Mouse (Mus musculus): Measurements from ENCODE around the gene Spsb2. TPM values are rescaled to one million over a fixed set of nuclear protein-coding genes. Genes with fewer than 3 reads are reported as not detected.
A peak's percentile ranks its signal among the peaks of the same experiment; 100 is the strongest.

The Spsb2 gene
- polyA plus RNA-seq, 1 experiment, result 0.81 TPM

GRCm38 (mm10) chr6:124836411-124836810, 27.9 kb downstream of the Spsb2 start:
- Histone ChIP-seq H3K27me3 (ENCODE audit: control insufficient read depth) (peaks cover 12% of the 10 kb centered on the region), H3K9me3 (ENCODE audit: control insufficient read depth, low read length) (no peaks in the 10 kb centered on the region), H3K36me3 (ENCODE audit: control insufficient read depth) (peaks cover 52% of the 10 kb centered on the region), H3K4me3 (replicated peaks) (no peak overlapping the region), H3K4me1 (ENCODE audit: control insufficient read depth) (peaks cover 32% of the 10 kb centered on the region)
- no peak for TF ChIP-seq GATA1 (IDR thresholded peaks at IDR 0.05; ENCODE audit: low read length)
- TF ChIP-seq TAL1 (IDR thresholded peaks at IDR 0.05; ENCODE audit: low read length), result no peak

- TF ChIP-seq GATA1 (IDR thresholded peaks at IDR 0.05; ENCODE audit: low read length) (no peak), TAL1 (IDR thresholded peaks at IDR 0.05; ENCODE audit: low read length) (no peak)
- H3K9me3 ChIP-seq (ENCODE audit: control insufficient read depth, low read length), result no peaks in the 10 kb centered on the region
- peaks cover 12% of the 10 kb centered on the region for H3K27me3 ChIP-seq (ENCODE audit: control insufficient read depth)
- peaks cover 18% of the 10 kb centered on the region for H3K36me3 ChIP-seq (ENCODE audit: control insufficient read depth)
- H3K4me3 ChIP-seq (replicated peaks), result no peak overlapping the region
- H3K4me1 ChIP-seq (ENCODE audit: control insufficient read depth), result peaks cover 9% of the 10 kb centered on the region
Observed at GRCm38 (mm10) chr6:124839805-124840204, 31.3 kb downstream of the Spsb2 start.

GRCm38 (mm10) chr6:124840241-124841167, 32.0 kb downstream of the Spsb2 start, which contains the start of gene Gnb3:
Gnb3 (minus strand) TSS chr6:124840275.
- H3K9me3 ChIP-seq (ENCODE audit: control insufficient read depth, low read length), result no peaks in the 10 kb centered on the region
- peaks cover 11% of the 10 kb centered on the region for H3K36me3 ChIP-seq (ENCODE audit: control insufficient read depth)
- TF ChIP-seq TAL1 (IDR thresholded peaks at IDR 0.05; ENCODE audit: low read length), result no peak
- no peak within 1 kb of the TSS for H3K4me3 ChIP-seq (replicated peaks)
- H3K4me1 ChIP-seq (ENCODE audit: control insufficient read depth), result peaks cover 5% of the 10 kb centered on the region
- peaks cover 12% of the 10 kb centered on the region for H3K27me3 ChIP-seq (ENCODE audit: control insufficient read depth)

- no peaks in the 10 kb centered on the region for H3K36me3 ChIP-seq (ENCODE audit: control insufficient read depth)
- H3K9me3 ChIP-seq (ENCODE audit: control insufficient read depth, low read length), result no peaks in the 10 kb centered on the region
- peaks cover 2% of the 10 kb centered on the region; the same call in 1 of the 2 replicates for H3K4me1 ChIP-seq (ENCODE audit: control insufficient read depth)
- peaks cover 17% of the 10 kb centered on the region for H3K27me3 ChIP-seq (ENCODE audit: control insufficient read depth)
- TF ChIP-seq TAL1 (IDR thresholded peaks at IDR 0.05; ENCODE audit: low read length), result no peak
- no peak for TF ChIP-seq GATA1 (IDR thresholded peaks at IDR 0.05; ENCODE audit: low read length)
- no peak overlapping the region for H3K4me3 ChIP-seq (replicated peaks)
Observed at GRCm38 (mm10) chr6:124847305-124847704, 38.8 kb downstream of the Spsb2 start.

GRCm38 (mm10) chr6:124850535-124850934, 42.1 kb downstream of the Spsb2 start:
- peaks cover 2% of the 10 kb centered on the region; the same call in 1 of the 2 replicates for H3K4me1 ChIP-seq (ENCODE audit: control insufficient read depth)
- H3K4me3 ChIP-seq (replicated peaks), result no peak overlapping the region
- no peaks in the 10 kb centered on the region for H3K36me3 ChIP-seq (ENCODE audit: control insufficient read depth)
- peaks cover 29% of the 10 kb centered on the region for H3K27me3 ChIP-seq (ENCODE audit: control insufficient read depth)
- no peaks in the 10 kb centered on the region for H3K9me3 ChIP-seq (ENCODE audit: control insufficient read depth, low read length)
- TF ChIP-seq TAL1 (IDR thresholded peaks at IDR 0.05; ENCODE audit: low read length) (no peak), GATA1 (IDR thresholded peaks at IDR 0.05; ENCODE audit: low read length) (no peak)

- Histone ChIP-seq H3K4me3 (replicated peaks) (no peak overlapping the region), H3K36me3 (ENCODE audit: control insufficient read depth) (no peaks in the 10 kb centered on the region), H3K4me1 (ENCODE audit: control insufficient read depth) (peaks cover 5% of the 10 kb centered on the region), H3K9me3 (ENCODE audit: control insufficient read depth, low read length) (no peaks in the 10 kb centered on the region; the same call in 1 of the 2 replicates), H3K27me3 (ENCODE audit: control insufficient read depth) (peaks cover 56% of the 10 kb centered on the region)
- TF ChIP-seq TAL1 (IDR thresholded peaks at IDR 0.05; ENCODE audit: low read length), result no peak
- no peak for TF ChIP-seq GATA1 (IDR thresholded peaks at IDR 0.05; ENCODE audit: low read length)
Observed at GRCm38 (mm10) chr6:124854647-124855046, 46.2 kb downstream of the Spsb2 start.

GRCm38 (mm10) chr6:124856321-124856720, 47.9 kb downstream of the Spsb2 start:
- Histone ChIP-seq H3K4me3 (replicated peaks) (no peak overlapping the region), H3K27me3 (ENCODE audit: control insufficient read depth) (peaks cover 68% of the 10 kb centered on the region)

GRCm38 (mm10) chr6:124856916-124857839, 48.7 kb downstream of the Spsb2 start, which contains the start of gene P3h3:
P3h3 (minus strand) TSS chr6:124857752.
- TF ChIP-seq TAL1 (IDR thresholded peaks at IDR 0.05; ENCODE audit: low read length), result no peak
- no peak for TF ChIP-seq GATA1 (IDR thresholded peaks at IDR 0.05; ENCODE audit: low read length)
- peaks cover 5% of the 10 kb centered on the region for H3K4me1 ChIP-seq (ENCODE audit: control insufficient read depth)
- peak within 1 kb of the TSS; percentile 38 for H3K4me3 ChIP-seq (replicated peaks)
- H3K36me3 ChIP-seq (ENCODE audit: control insufficient read depth), result no peaks in the 10 kb centered on the region
- peaks cover 77% of the 10 kb centered on the region for H3K27me3 ChIP-seq (ENCODE audit: control insufficient read depth)
- H3K9me3 ChIP-seq (ENCODE audit: control insufficient read depth, low read length), result no peaks in the 10 kb centered on the region; the same call in 1 of the 2 replicates

More at GRCm38 (mm10) chr6:124856321-124856720, 47.9 kb downstream of the Spsb2 start:
- Histone ChIP-seq H3K4me1 (ENCODE audit: control insufficient read depth) (peaks cover 5% of the 10 kb centered on the region), H3K36me3 (ENCODE audit: control insufficient read depth) (no peaks in the 10 kb centered on the region), H3K9me3 (ENCODE audit: control insufficient read depth, low read length) (no peaks in the 10 kb centered on the region; the same call in 1 of the 2 replicates)
- TF ChIP-seq GATA1 (IDR thresholded peaks at IDR 0.05; ENCODE audit: low read length), result no peak
- TF ChIP-seq TAL1 (IDR thresholded peaks at IDR 0.05; ENCODE audit: low read length), result no peak
